Mouse (Mus musculus): Measurements from ENCODE around the gene Pitpnm1. TPM values are rescaled to one million over a fixed set of nuclear protein-coding genes. Genes with fewer than 3 reads are reported as not detected.

Pitpnm1 gene
- polyA plus RNA-seq, 1 experiment from 2014 or later, result 6.4 TPM

DNA sequence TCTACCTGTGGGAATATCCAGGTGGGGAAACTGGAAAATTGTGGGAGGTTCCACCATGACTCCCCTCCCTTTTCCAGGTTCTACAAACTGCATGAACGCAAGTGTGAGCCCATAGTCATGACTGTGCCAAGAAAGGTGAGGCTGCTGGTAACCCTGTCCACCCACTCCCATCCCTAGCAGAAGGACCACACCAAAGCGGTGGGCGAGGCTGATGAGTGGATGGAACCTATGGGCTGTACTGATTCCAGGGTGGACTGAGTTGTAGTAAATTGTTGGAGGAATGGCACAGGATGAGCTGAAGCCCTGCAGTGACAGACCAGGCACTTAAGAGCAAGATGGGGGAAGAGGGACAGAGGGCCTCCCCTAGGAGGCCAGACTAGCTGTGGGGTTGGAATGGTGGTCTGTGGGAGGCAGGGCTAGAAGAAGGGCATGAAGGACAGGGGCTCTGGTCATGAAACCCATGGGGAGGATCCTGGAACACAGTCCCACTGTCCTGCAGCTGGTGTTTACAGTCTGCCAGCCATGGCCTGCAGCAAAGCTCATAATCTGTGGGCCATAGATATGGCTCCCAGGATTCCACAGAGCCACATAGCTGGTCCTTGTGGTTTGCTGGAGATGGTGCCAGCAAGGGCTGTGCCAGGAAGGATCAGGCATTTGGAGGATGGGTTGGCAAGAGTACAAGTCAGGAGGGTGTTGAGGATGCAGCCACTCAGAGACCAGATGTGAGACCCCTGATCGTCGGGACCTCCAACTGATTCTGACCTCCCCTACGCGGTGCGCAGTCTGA is 52.8 kb downstream of the Pitpnm1 start:
- Histone ChIP-seq H3K9me3 (no peaks in the 10 kb centered on the region), H3K4me2 (no peak overlapping the region), H3K36me3 (peaks cover 66% of the 10 kb centered on the region), H3K27me3 (no peaks in the 10 kb centered on the region), H3K9ac (0 out of 2 replicates have a peak overlapping the region, but pooled peaks have one; percentile 21), H3K4me1 (peaks cover 24% of the 10 kb centered on the region), H3K27ac (no peak overlapping the region), H3K4me3 (no peak overlapping the region)
- no peak for ATAC-seq (ENCODE audit: insufficient number of reproducible peaks, insufficient read depth, low FRiP score, low TSS enrichment, low read depth)
- WGBS, result 86% methylated on average over 8 of the region's 8 CpGs

DNA sequence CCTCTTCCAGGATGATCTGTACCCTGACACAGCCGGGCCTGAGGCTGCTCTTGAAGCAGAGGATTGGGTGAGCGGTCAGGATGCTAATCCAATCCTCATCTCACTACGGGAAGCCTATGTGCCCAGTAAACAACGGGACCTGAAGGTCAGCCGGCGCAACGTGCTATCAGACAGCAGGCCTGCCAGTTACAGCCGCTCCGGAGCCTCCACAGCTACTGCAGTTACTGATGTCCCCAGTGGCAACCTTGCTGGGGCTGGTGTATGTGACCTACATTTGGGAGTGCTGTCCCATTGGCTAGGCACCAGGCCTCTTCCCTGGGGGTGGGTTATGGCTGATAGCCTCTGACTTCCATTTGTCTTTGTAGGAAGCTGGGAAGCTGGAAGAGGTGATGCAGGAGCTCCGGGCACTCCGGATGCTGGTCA is 53.4 kb downstream of the Pitpnm1 start, which contains the start of gene Ptprcap:
Gene Ptprcap, plus strand, starts transcription at position 373 of the 423 bp plus-strand sequence.
- Histone ChIP-seq H3K27ac (no peak within 1 kb of the TSS), H3K36me3 (peaks cover 72% of the 10 kb centered on the region), H3K4me3 (no peak within 1 kb of the TSS), H3K27me3 (no peaks in the 10 kb centered on the region), H3K9me3 (no peaks in the 10 kb centered on the region), H3K4me2 (no peak within 1 kb of the TSS), H3K9ac (0 out of 2 replicates have a peak within 1 kb of the TSS, but pooled peaks have one; percentile 21), H3K4me1 (peaks cover 18% of the 10 kb centered on the region)
- no peak for ATAC-seq (ENCODE audit: insufficient number of reproducible peaks, insufficient read depth, low FRiP score, low TSS enrichment, low read depth)
- 81% methylated on average over 11 of the region's 11 CpGs for WGBS

DNA sequence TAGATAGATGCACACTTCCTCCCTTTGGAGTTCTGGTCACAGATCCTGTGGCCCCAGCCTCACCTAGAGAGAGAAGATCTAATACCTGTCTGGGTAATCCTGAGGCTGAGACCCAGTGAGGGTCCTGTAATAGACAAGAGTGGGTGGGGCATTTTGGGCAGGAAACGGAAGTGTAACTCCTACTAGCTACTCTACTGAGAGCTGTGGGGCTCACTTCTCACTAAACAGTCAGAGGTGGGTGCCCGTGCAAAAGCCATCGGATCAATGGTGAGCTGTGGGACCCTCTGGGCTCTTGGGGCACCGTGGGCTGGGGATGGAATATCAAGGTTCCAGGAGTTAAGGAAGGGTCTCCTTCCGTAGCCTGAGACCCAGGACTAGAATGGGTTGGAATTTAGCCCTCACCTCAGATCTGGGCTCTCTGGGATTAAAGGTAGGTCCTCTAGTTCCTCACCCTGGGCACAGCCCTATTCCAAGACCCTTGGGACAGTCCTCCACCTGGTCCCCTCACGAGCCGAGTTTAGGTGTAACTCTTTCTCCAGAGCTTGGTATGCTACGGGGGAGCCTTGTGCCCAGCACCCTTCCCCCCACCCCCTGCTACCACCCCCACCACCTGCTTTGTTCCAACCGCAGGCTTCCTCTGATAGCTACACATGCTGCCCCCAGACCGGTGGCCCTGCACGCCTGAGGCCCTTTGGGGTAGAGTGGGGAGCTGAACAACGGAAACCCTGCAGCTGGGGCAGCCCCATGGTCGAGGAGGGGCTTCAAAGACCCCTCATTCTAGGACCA is 54.8 kb downstream of the Pitpnm1 start:
- WGBS, result 78% methylated on average over 13 of the region's 13 CpGs

DNA sequence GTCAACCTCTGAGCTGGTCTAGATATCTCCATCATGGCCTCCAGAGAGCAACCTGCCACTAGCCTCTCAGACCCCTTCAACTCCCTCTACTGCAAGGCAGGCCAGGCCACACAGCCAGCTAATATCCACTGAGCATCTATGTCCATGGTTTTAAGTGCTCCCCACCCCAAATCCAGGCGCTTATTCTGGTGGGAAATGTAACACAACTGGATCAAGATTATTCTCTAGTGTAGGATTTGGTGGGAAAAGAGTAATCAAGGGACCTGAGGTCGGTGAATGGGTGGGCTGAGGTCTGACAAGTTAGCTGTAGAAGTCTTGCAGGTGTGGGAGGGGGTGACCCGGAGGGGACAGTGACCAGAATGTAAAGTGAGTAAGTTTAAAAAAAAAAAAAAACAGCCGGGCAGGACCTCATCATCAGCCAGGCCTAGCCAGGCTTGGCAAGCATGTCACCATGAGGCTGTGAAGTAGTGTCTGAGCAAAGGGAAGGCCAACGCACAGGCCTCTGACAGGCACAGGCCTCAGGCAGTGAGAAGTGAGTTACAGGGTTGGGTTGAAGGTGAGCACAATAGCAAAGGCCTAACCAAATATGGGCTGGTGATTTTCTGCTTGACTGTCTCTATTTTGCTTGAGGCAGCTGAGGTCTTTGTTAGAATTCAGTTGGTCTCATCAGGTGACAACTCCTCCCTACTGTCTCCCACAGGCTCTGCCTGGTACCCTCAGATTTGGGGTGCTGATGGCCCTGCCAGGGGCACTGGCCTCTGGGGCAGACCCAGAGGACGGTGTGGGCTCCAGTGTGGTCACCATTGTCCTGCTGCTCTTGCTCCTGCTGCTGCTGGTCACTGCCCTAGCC is 55.6 kb downstream of the Pitpnm1 start:
- Histone ChIP-seq H3K4me3 (no peak overlapping the region), H3K27me3 (no peaks in the 10 kb centered on the region), H3K4me1 (0 out of 2 replicates have a peak, but pooled peaks cover 4% of the 10 kb centered on the region), H3K9ac (no peak overlapping the region), H3K4me2 (no peak overlapping the region), H3K27ac (0 out of 2 replicates have a peak overlapping the region, but pooled peaks have one; percentile 11), H3K9me3 (no peaks in the 10 kb centered on the region), H3K36me3 (peaks cover 81% of the 10 kb centered on the region)
- 73% methylated on average over 6 of the region's 6 CpGs for WGBS
- ATAC-seq (ENCODE audit: insufficient number of reproducible peaks, insufficient read depth, low FRiP score, low TSS enrichment, low read depth), result no peak

More for the DNA sequence above, 54.8 kb downstream of the Pitpnm1 start:
- Histone ChIP-seq H3K36me3 (peaks cover 83% of the 10 kb centered on the region), H3K27ac (0 out of 2 replicates have a peak overlapping the region, but pooled peaks have one; percentile 11), H3K4me1 (peaks cover 9% of the 10 kb centered on the region; the same call in 1 of the 2 replicates), H3K9ac (no peak overlapping the region), H3K4me3 (no peak overlapping the region), H3K4me2 (no peak overlapping the region), H3K27me3 (no peaks in the 10 kb centered on the region), H3K9me3 (no peaks in the 10 kb centered on the region)
- ATAC-seq (ENCODE audit: insufficient number of reproducible peaks, insufficient read depth, low FRiP score, low TSS enrichment, low read depth), result no peak

DNA sequence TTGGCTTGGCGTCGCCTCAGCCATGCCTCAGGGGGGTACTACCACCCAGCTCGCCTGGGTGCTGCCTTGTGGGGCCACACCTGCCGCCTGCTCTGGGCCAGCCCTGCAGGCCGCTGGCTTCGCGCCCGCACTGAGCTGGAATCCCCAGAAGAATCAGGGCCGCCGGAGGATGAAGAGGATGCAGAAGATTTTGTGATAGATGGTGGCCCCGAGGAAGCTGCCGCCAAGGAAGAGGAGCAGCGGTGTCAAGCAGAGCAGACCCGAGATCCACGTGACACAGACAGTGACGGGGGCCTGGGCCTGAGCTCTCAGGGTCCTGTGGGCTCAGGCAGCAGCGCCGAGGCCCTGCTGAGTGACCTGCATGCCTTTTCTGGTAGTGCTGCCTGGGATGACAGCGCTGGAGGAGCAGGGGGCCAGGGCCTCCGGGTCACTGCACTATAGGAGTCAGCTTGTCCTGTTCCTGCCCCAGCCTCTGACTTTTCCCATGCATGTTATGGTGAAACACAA is 56.3 kb downstream of the Pitpnm1 start:
- 79% methylated on average over 20 of the region's 20 CpGs for WGBS
- no peak overlapping the region for H3K27ac ChIP-seq
- no peak overlapping the region for H3K4me2 ChIP-seq
- H3K9me3 ChIP-seq, result no peaks in the 10 kb centered on the region
- peaks cover 79% of the 10 kb centered on the region for H3K36me3 ChIP-seq
- H3K4me1 ChIP-seq, result no peaks in the 10 kb centered on the region
- H3K9ac ChIP-seq, result no peak overlapping the region
- no peaks in the 10 kb centered on the region for H3K27me3 ChIP-seq
- H3K4me3 ChIP-seq, result no peak overlapping the region
- ATAC-seq (ENCODE audit: insufficient number of reproducible peaks, insufficient read depth, low FRiP score, low TSS enrichment, low read depth), result no peak

DNA sequence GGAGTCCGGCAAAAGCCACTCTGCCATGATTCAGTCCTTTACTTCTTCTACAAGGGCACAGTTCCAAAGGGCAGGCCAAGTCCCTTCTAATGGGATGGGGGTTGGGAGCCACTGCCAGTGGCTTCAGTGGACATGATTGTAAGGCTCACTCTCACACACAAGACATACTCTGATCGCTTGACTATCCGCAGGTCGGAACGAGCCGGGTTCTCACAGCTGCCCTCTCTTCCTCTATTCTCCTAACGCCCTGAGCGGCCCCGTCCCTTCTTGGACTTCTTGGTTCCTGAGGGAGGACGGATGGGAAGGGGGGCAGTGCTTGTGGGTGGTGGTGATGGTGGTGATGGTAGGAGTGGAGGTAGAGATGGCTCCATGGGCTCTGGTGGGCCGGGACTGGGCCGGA is 57.0 kb downstream of the Pitpnm1 start:
- Histone ChIP-seq H3K9me3 (no peaks in the 10 kb centered on the region), H3K27ac (no peak overlapping the region), H3K4me3 (no peak overlapping the region), H3K36me3 (peaks cover 80% of the 10 kb centered on the region), H3K4me1 (no peaks in the 10 kb centered on the region), H3K4me2 (no peak overlapping the region), H3K9ac (no peak overlapping the region), H3K27me3 (no peaks in the 10 kb centered on the region)
- no peak for ATAC-seq (ENCODE audit: insufficient number of reproducible peaks, insufficient read depth, low FRiP score, low TSS enrichment, low read depth)
- 95% methylated on average over 12 of the region's 12 CpGs for WGBS

DNA sequence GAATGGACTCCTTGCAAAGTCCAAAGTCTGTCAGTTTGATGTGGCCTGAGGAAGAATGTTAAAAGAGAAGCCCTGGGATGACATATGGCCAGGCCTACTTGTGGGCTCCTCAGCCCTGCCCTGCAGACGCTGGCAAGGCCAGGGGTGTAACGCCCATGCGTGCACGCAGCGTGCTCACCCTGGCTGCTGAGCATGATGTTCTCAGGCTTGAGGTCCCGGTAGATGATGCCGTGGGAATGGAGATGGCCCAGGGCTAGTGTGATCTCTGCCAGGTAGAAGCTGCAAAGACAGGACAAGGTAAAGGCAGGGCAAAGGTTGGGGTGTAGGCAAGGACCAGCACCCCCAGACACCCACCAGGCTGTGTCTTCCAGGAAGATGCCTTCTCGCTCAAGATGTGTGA is 59.3 kb downstream of the Pitpnm1 start:
- no peaks in the 10 kb centered on the region for H3K27me3 ChIP-seq
- H3K36me3 ChIP-seq, result peaks cover 57% of the 10 kb centered on the region
- H3K4me2 ChIP-seq, result no peak overlapping the region
- no peaks in the 10 kb centered on the region for H3K9me3 ChIP-seq
- H3K4me3 ChIP-seq, result no peak overlapping the region
- WGBS, result 95% methylated on average over 8 of the region's 8 CpGs
- ATAC-seq (ENCODE audit: insufficient number of reproducible peaks, insufficient read depth, low FRiP score, low TSS enrichment, low read depth), result no peak
- peaks cover 14% of the 10 kb centered on the region for H3K4me1 ChIP-seq
- H3K27ac ChIP-seq, result no peak overlapping the region
- H3K9ac ChIP-seq, result no peak overlapping the region

DNA sequence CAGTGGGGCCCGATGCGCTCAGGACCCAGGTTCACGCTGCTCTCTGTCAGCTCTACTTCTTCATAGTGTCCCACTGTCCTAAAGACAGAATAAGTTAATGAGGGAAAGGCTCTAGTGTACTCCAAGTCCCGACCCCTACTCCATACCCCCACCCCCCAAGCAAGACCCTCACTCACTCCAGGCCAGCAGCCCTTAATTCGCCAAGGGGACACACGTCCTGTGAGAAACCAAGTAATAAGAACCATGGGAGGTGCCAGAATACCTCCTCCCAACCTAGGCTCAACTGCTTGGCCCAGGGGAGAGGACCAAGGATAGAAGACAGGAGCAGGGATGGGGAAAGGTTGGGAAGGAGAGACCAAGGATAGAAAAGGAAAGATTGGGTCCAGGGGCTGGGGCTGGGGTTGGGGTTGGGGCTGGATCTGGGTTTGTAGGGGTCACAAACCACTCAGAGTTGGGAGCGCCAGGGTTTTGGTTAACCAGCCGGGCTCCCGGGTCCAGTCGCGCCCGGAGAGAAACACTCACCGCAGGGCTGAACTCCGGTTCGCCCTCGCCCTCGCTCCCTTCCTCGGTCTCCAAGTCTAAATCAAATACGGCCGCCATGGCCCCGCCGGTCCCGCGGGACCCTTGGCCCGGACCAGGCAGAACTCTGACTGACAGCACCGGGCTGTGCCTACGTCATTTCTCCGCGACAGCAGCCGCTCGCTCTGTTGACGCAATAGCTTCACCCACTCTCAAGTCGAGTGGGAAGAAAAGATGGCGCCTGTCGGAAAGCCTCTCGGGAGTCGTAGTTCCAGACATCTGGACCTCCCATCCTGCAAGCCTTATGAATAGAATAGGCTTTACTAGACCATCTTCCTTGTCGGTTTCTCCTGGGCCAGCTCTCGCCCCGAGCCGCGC is 63.1 kb downstream of the Pitpnm1 start, which contains the start of gene Rps6kb2:
Gene Rps6kb2, minus strand, starts transcription at position 709 of the 897 bp plus-strand sequence.
- peak; percentile 71 for ATAC-seq (ENCODE audit: insufficient number of reproducible peaks, insufficient read depth, low FRiP score, low TSS enrichment, low read depth)
- H3K36me3 ChIP-seq, result peaks cover 34% of the 10 kb centered on the region
- peak within 1 kb of the TSS; percentile 86 for H3K4me2 ChIP-seq
- peak within 1 kb of the TSS; percentile 69 for H3K4me3 ChIP-seq
- WGBS, result 6% methylated on average over 42 of the region's 42 CpGs
- peak within 1 kb of the TSS; percentile 84 for H3K9ac ChIP-seq
- H3K9me3 ChIP-seq, result no peaks in the 10 kb centered on the region
- no peaks in the 10 kb centered on the region for H3K27me3 ChIP-seq
- peaks cover 14% of the 10 kb centered on the region for H3K4me1 ChIP-seq
- H3K27ac ChIP-seq, result peak within 1 kb of the TSS; percentile 81

DNA sequence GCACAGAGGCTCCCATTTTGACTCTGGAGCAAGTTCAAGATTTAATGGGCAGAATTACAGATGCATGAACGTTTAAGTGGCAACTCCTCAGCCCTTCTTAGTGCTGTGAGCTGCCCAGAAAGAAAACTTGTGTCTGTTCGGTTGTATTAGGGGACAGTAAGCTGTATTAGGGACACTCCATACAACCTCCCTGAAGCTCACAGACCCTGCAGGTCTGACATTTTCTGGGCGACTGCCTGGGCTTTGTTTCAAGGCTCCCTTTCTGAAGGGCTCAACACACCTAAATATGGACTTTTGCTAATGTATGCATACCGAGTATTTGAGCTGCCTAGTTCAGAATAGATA is 63.7 kb downstream of the Pitpnm1 start:
- no peaks in the 10 kb centered on the region for H3K27me3 ChIP-seq
- peak overlapping the region; percentile 81 for H3K27ac ChIP-seq
- peak overlapping the region; percentile 86 for H3K4me2 ChIP-seq
- WGBS, result 32% methylated on average over 4 of the region's 4 CpGs
- ATAC-seq (ENCODE audit: insufficient number of reproducible peaks, insufficient read depth, low FRiP score, low TSS enrichment, low read depth), result no peak
- peak overlapping the region; percentile 84 for H3K9ac ChIP-seq
- peaks cover 14% of the 10 kb centered on the region for H3K4me1 ChIP-seq
- H3K9me3 ChIP-seq, result no peaks in the 10 kb centered on the region
- H3K4me3 ChIP-seq, result peak overlapping the region; percentile 69
- H3K36me3 ChIP-seq, result peaks cover 28% of the 10 kb centered on the region
